Mouse (Mus musculus) embryonic stem cell, embryonic (primary cell): ENCODE data around the gene Sertm1.

Experiments
- CTCF ChIA-PET, 4 experiments: fragments of 300-600 bp in 2 of 4; fragments of 350-600 bp in 2 of 4; sonication (Branson Sonifier 250); formaldehyde crosslinking; loops; one replicate each; lab custom pipeline; 2022; ENCODE audit warnings: inconsistent platforms in 2 of 4; lab: Charles Lee
- POLR2A ChIA-PET, 4 experiments: fragments of 300-600 bp in 2 of 4; fragments of 350-600 bp in 2 of 4; sonication (Branson Sonifier 250); formaldehyde crosslinking; loops; one replicate each; lab custom pipeline; 2022; ENCODE audit warnings: antibody characterized with exemption in 4 of 4, inconsistent platforms in 1 of 4; lab: Charles Lee

Sertm1 gene

DNA sequence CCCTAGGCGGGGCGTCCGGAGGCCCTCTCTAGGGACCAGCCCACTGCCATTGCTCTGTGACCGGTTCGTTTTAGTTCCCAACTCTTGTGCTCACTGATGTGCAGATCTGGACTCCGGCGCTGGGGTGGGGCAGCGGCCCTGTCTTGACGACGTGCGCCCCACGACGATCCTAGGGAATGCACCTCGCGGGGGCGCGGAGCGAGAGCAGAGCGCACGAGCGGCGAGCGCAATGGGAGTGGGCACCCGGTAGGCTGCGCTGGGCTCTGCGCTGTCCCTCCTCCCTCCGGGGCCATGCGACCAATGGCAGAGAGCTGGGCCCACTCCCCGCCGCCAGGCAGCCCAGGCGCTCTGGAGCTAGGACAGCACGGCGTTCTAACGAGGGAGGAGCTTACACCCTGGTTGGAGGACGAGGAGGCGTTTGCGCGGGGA is at the start of gene Sertm1:
Gene Sertm1 (minus strand): TSS at position 245 of the 429 bp plus-strand sequence.
- POLR2A ChIA-PET, result interaction anchor here (0.7 to 2.4 kb wide), 14 partner anchors 10 to 224 kb away, joined by 3 to 14 read pairs (median 3); no protein-coding TSS in a partner anchor
- CTCF ChIA-PET, result interaction anchor here in 2 of 4 experiments (0.7 to 1.5 kb wide), 6 partner anchors 18 to 322 kb away, joined by 3 to 5 read pairs (median 4); no protein-coding TSS in a partner anchor

DNA sequence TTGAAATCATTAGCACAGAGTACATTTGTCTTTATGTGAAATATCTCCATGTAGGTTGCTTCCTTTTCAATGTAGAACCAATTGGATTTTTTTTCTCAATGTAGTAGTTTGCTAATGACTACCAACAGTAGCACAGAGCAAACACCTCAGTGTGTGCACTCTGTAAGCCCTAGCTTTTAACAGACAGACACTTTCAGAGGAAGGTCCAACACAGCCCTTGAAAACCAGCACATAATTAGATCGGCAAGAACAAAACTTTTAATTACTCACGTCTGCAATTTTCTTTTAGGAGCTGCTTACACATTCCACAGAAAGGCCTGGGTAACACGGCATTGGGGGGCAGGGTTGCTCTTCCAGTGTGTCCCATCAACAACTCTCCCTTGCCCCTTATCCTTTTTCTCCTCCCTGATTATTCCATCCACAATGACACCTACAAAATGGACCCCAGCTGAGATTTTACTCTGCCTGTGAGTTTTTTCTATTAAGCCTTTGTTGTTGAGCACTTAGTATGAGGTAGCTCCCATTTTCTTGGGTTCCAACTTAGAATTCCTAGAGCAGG is 49.3 kb upstream of the Sertm1 start:
- CTCF ChIA-PET, result no interaction called here
- POLR2A ChIA-PET, result no interaction called here

DNA sequence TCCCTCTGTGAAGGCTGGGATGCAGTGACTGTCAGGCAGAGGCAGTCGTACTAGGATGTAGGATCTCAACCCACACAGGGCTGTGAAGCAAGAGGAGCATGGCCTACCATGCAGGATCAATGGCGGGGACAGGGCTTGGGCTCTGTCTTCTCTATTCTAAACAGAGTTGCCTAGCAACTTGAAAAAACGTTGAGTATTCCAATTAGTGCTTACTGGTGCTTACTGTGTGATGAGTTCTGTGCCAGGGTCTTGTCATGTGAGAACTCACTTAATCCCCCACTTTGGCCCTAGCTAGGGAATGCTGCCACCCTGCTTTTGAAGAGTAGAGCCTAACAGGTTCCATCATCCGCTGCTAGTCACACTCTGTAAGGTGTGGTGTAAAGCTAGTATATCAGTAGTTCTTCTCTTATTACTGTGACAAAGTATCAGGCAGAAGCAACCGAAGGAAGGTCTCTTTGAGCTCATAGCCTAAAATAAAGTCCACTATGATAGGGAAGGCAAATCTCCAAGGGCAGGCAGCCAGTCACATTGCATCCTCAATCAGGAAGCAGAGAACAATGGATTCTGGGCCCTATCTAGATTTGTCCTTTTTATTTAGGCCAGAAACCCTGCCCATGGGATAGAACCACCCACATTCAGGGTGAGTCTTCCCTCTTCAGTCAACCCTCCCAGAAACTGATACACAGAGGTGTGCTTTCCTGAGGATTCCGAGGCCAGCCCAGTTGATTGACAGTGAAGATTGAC is 27.6 kb upstream of the Sertm1 start:
- ChIA-PET CTCF (no interaction called here), POLR2A (interaction anchor here in 1 of 4 experiments (0.6 kb wide), 1 partner anchor 1333 kb away, joined by 3 read pairs; no protein-coding TSS in a partner anchor)

DNA sequence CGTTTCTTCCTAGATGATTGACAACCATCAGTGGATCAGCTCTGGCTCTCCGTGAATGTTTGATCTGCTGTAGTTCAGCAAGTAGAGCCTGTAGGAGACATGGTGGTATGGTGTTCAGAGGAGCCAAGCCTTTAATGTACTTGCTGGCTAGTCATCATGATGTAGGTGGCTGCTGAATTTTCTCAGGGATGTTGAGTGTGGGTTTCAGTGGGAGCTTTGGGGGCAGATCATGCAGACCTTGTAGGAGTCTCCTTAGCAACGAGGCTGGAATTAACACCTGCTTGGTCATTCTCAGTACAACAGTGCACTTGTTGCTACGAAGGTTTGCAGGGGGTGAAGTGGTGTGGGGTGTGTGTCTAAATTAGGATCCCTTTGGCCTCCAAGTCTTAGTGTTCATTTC is 18.8 kb upstream of the Sertm1 start:
- POLR2A ChIA-PET, result interaction anchor here in 1 of 4 experiments (0.7 kb wide), 1 partner anchor 63 kb away, joined by 3 read pairs; no protein-coding TSS in a partner anchor
- CTCF ChIA-PET, result interaction anchor here in 1 of 4 experiments (1.2 kb wide), 2 partner anchors 88 to 198 kb away, joined by 3 read pairs; no protein-coding TSS in a partner anchor

DNA sequence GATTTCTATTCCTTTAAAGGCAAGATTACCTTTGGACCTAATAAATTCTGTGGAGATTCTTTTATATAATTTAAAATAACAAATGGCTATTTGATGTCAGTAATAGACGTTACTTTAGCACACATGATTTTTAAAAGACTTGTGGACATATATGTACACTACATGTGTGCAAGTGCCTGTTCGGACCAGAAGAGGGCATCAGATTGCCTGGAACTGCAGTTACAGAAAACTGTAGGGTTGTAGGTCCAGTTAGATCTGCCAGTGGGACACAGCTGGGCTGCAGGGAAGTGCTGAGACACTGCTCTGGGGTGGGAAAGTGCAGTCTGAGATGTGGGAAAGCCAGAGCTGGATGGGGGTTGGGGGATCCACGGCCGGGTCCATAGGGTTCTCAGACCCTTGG is 16.9 kb upstream of the Sertm1 start:
- POLR2A ChIA-PET, result interaction anchor here in 1 of 4 experiments (1.1 kb wide), 1 partner anchor 90 kb away, joined by 3 read pairs; no protein-coding TSS in a partner anchor

DNA sequence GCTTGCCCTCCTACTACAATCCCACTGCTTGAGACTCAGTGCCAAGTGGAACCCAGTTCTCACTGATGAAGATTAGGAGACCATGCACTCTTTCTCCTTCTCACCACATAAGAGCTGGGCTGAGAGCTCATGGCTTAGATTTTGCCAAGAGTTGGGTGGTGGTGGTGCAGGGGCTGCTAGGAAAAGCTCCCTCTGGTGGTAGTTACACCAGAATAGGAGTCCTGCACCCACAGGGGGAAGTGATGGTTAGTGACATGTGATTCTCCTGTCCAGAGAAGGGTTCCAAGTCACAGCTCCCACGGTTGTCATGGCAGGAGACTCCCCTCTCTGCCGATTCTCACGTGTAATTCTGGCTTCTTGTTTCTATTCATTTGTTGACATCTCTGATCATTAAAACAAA is 4.7 kb upstream of the Sertm1 start:
- ChIA-PET CTCF (interaction anchor here (0.6 to 1.3 kb wide), 14 partner anchors 12 to 167 kb away, joined by 3 to 8 read pairs (median 3); no protein-coding TSS in a partner anchor), POLR2A (no interaction called here)

More for the DNA sequence above, 16.9 kb upstream of the Sertm1 start:
- CTCF ChIA-PET, result interaction anchor here in 3 of 4 experiments (1.0 to 1.1 kb wide), 4 partner anchors 58 to 89 kb away, joined by 3 to 6 read pairs (median 6); no protein-coding TSS in a partner anchor

DNA sequence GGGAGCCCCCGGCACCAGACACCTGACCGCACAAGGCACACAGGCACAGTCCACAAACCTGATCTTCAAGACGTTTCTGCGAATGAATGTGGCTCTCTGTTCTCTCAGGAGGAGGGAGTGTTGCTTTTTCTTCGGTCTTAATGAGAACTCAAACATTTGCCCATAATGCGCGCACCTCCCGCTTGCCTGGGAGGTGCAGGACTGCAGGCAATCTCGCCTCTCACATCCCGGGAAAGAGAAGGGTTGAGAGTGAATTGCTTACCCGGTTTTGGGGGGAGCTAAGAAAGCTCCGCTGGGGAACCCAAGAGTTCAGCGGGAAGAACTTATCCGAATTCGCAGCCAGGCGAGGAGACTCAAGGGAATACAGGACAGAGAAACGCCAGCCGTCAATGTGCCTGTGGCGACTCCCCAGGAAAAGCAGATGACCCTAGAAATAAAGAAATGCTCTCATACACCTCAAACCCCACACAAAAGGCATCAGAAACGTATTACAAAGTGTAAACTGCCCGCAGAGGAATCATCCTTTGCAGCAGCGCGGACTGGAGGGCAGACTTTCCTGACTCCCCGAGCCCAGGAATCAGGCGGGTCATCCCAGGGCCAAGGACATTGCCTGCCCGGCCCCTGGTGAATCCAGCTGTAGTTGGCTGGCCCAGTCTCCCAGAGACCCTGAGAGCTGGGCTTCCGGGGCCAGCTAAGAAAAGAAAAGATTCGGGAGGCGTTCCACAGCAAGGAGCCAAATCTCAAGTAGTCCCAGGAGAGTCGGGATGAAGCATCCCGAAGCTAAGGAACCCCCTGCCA is 643 bp downstream of the Sertm1 start:
- POLR2A ChIA-PET, result interaction anchor here (0.7 to 2.4 kb wide), 10 partner anchors 28 to 224 kb away, joined by 3 to 14 read pairs (median 3); no protein-coding TSS in a partner anchor
- CTCF ChIA-PET, result interaction anchor here in 2 of 4 experiments (0.7 to 1.4 kb wide), 3 partner anchors 19 to 165 kb away, joined by 3 to 5 read pairs (median 4); no protein-coding TSS in a partner anchor

DNA sequence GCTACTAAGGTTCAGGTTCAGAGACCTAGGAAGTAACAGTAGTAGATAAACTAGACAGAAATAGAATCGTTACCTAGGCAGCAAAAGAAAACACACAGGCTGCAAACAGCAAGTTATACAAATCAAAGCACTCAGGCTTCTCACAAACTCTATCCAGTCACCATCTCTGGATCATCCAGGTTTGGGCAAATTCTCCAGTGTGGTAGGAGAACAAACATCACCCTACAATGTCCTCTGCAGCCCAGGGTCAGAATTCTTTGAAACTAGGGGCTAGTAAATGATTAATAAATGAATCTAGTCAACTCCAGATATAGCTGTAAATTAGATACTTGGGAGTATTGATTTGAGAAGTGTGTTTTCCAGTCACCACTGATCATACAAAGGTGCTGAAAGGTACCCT is 6.8 kb downstream of the Sertm1 start:
- CTCF ChIA-PET, result interaction anchor here in 2 of 4 experiments (0.6 to 0.8 kb wide), 2 partner anchors 11 to 550 kb away, joined by 3 read pairs; no protein-coding TSS in a partner anchor
- POLR2A ChIA-PET, result no interaction called here

DNA sequence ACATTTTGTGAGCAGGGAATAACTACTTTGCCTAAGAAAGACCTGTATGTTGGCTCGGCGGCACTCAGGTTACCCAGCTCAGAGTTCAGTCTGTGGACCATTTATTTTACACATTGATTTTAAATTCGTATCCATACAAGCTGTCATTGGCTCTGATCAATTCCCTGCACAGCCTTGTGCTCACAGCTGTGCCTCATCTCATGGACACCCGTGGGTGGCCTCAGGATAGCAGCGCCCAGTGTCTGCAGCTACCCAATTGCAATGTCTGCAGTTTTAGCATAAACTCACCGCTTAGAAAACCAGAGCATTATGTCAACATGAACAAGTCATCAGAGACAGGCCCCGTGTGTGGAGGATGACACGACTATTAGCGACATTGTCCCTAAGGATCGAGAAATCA is 17.7 kb downstream of the Sertm1 start:
- ChIA-PET CTCF (interaction anchor here in 1 of 4 experiments (0.6 kb wide), 1 partner anchor 191 kb away, joined by 3 read pairs; no protein-coding TSS in a partner anchor), POLR2A (interaction anchor here in 1 of 4 experiments (1.1 kb wide), 1 partner anchor 9 kb away, joined by 3 read pairs; no protein-coding TSS in a partner anchor)

DNA sequence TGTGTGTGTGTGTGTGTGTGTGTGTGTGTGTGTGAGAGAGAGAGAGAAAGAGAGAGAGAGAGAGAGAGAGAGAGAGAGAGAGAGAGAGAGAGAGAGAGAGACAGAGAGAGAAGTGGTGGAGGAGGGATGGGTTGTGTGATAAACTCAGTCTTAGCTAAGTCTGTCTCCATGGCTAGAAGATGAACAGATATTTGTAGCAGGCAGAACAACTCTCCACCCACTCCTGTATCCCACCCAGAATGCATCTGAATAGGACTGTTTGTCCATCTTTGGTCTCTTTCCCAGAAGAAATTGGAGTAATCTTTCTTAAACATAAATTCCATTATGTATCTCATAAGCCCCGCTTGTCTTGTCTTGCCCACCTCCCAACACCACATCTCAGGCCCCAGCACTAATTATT is 20.8 kb downstream of the Sertm1 start:
- CTCF ChIA-PET, result no interaction called here
- POLR2A ChIA-PET, result no interaction called here

DNA sequence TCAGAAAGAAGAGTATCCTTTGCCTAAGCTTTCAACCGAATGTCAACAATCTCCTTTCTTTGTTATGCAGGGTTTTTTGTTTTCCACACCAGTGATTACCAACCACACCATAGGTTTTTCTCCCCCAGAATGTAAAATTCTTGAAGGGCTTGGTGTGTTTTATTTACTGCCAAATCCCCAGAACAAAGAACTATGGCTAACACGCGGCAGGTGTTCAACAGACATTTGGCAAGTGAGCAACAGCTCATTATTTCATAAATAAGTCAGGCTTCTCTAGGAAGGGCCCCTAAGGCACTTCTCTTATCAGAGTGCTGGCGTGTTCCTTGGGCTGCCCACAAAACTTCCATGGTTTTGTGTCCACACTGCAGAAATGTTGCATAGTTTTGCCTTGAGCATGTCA is 23.5 kb downstream of the Sertm1 start:
- ChIA-PET CTCF (no interaction called here), POLR2A (no interaction called here)

DNA sequence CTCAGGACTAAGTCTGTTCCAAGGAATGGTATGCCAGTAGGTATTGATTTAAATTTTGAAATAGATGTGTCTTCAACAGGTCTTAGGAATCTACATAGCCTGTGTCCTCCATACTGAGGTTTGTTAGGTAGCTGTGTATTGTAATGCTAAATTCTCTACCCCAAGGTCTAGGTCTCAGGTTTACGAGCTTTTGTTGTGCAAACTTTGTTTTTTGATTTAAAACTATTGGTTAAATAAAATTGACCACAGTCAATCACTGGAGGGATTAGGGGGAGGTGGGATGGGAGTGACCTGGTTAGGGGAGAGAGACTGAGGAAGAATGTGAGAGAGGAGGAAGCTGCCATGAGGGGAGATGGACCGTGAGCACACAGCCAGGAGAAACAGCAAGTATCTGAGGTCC is 29.2 kb downstream of the Sertm1 start:
- ChIA-PET POLR2A (interaction anchor here (0.5 to 2.2 kb wide), 12 partner anchors 10 to 616 kb away, joined by 3 to 14 read pairs (median 4); partner anchors contain the start of gene Sertm1 (in 1 of the 4)), CTCF (interaction anchor here in 1 of 4 experiments (0.9 kb wide), 1 partner anchor 34 kb away, joined by 4 read pairs; no protein-coding TSS in a partner anchor)
